Mouse (Mus musculus) urinary bladder, postnatal 10 days (tissue): ENCODE data around the gene Tomm40l.

Source experiments
- DNase-seq: peaks from one replicate; pipeline ENCODE4 v3.0.0; 2022; ENCODE audit warnings: low spot score

Gene Tomm40l

DNA sequence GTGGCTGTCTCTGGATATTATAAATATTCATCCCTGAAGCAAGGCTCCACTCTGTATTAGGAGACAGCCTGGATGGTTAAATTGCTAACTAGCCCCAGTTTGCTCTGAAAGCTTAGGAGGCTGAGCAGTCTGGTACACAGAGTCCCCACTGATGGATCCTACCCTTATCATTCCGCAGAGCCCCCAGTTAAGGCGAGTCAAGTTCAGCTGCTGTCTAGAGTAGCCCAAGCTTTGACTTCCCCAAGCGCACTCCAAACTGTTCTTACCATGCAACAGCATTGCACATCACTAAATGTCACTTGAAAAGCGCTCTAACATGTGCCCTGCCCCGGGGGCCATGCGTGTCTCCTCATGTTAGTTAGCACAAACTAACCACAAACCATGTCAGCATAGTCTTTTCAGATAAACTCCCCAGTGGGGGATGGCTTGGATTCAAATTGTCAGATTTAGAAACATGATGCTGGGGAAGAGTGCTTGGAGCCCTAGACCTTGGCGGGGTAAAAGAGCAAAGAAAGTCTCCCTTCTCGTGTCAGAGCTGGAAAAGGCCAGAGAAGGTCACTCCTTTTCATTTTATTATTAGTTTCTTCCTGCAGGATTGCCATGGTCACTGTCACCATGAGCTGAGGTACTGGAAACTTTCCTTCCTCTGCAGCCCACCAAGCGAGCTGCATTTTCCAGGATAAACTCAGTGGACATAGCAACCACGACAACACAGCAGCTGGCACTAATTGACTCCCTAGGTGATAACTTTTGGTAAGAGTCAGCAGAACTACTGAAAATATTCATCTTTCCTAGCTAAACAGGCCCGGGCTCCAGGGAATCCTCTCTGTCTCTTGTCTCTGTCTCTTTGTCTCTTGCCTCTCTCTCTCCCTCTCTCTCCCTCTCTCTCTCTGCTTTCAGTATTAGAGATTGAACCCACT lies 28.1 kb downstream of the Tomm40l start:
- DNase-seq: no peak

DNA sequence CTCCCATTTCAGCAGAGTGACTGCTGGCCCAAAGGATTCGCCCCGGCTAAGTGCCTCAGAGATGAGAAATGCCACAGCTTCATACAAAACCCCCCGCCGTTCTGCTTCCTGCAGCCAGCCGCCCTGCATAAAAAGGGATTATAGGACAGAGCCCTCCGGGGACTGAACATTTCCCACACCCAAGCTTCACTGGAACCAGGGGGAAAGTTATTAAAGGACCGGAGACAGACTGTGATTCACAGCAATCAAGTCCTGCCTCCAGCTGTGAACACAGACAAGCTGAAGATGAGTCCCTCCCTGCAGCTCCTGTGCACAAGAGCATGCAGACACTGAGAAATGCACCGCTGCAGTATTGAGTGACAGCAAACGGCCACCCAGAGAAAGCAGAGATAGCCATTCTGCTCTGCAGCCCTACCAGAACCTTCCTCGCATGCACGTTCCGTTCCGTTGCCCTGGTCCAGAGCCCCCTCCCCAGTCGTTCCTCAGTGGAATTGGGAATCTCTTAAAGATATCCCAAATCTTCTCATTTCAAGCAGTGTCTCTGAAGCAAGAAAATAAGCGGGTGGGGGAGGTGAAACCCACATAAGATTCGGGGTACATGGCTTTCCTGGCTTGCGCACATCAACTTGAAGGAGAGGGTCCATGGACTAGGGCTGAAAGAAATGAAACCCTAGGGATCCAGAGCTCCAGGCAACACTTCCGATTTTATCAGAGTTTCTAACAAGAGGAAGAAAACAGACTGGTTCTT lies 29.0 kb downstream of the Tomm40l start:
- DNase-seq: no peak

DNA sequence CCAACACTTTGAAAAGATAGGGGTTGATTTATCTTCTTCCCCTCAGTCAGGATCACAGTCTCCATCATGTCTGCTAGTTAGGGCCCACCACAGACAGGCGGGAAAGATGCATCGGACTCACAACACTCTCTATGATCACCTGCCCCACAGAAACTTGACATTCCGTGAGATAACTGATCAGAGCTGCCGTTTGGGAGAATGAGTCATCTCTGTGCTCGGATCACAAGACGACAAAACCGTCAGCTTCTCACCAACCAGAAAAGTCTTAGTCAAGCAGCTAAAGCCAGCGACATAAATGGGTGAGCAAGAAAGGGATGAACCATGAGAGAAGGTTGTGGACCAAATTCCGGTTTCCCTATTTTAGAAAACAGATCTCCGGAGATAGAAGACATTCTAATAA lies 30.0 kb downstream of the Tomm40l start:
- no peak for DNase-seq

DNA sequence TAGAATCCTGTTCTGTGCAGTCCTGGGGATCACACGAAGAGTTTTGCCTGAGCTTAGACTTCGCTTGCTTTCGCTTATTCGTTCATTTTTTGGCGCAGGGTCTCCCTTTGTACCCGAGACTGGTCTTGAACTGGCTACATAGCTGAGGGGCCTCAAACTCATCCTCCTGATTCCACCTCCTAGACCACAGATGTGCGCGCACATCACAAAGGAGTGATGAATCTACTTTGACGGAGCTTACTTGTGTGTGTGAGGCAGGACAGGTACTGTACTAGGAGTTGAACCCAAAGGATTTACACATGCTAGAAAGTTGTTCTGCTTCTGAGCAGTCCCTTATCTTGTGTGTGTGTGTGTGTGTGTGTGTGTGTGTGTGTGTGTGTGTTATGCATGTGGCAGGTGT lies 31.5 kb downstream of the Tomm40l start:
- no peak for DNase-seq

DNA sequence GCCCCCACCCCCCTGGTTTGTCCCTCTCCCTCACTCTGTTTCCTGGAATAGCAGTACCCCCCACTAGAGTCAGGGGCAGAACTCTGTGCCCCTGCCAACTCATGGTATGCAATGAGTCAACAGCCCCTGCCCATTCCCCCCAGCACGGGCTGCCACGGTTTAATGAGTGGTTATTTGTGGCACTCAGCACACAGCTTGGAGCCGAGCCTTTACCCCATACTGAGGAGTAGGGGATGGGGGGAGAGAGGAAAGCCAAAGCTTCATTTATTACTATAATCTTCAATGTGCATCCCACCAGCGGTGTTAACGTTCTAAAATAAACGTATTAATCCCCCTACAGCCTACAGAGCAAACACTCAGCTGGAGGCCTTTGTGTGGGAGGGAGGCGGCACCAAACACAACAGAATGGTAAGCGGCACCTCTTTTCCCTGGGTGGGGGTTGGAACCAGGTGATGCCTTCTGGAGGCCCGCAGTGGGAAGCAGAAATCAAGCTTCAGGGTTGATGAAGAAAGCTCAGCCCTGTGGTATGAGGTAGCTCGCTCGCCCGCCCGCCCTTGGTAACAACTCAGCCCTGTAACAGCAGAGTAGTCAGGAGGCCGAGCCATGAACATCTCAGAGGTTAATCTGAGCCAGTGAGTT lies 32.7 kb downstream of the Tomm40l start:
- no peak for DNase-seq

DNA sequence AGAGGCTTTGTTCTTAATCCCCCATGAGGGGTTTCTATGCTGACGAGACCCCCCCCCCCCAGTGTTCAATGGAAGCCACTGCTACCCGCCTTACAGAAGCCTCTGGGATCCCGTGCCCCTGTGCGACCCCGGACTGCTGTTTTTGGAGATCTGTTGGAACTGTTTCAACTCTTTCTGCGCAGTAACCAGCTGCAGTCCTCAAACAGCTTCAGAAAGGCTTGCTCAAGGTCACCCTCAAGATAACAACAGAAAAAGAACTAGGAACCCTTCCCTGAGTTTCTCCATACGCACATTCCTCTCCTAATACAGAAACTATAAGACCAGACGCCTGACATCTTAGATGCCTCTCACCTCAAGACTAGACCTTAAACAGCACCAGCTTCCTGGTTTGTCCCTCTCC lies 33.3 kb downstream of the Tomm40l start:
- no peak for DNase-seq

DNA sequence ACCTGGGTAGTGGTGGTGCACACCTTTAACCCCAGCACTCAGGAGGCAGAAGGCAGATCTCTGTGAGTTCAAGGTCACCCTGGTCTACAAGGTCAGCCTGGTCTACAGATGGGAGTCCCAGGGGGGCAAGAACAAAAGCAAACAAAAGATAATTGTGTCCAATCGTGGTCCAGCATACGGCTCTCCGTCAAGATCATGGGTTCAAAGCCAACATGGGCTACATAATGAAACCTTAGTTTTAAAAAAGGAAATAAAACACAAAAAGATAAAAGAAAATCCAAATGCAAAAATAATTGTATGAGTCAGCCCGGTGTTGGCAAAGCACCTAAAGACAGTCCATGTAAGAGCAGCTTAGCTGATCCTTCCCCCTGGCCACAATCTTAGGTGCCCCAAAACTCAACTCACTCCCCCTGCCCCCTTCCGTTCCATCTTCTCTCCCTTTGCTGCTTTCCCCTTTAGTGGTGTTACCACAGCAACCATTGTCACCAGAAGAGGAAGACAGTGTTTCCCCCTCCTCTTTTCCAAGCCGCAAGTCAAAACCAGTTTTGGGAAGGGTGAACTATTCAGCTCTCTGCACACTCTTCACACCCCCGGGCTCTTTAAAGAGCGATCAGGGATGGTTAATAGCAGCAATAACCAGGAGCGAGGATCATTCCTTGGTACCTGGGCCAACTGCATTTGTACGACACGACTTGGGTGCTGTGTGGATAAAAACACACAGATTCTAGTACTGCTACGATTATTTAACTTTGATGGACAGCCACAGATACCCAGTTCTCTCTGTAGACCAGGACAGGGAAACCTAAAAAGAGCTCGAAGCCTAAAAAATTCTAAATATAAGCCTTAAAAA lies 34.2 kb downstream of the Tomm40l start:
- no peak for DNase-seq

DNA sequence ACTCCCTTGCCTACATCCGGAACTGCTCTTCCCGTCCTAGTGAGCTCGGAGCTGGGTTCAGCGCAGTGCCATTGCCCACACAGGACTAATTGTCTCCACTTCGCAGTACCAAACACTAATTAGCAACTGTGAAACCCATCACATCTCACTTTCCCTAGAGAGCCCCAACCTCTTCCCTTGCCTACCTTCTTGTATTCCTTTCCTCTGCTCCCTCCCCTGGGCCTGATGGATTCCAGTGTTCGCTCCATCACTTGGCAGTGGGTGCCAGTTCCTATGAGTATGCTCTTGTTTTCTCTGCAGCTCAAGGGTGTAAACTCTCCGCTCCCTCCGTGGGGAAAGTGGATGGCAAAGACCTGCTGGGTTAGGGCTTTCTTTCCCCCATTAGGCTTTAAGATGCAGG lies 36.7 kb downstream of the Tomm40l start:
- DNase-seq: no peak

DNA sequence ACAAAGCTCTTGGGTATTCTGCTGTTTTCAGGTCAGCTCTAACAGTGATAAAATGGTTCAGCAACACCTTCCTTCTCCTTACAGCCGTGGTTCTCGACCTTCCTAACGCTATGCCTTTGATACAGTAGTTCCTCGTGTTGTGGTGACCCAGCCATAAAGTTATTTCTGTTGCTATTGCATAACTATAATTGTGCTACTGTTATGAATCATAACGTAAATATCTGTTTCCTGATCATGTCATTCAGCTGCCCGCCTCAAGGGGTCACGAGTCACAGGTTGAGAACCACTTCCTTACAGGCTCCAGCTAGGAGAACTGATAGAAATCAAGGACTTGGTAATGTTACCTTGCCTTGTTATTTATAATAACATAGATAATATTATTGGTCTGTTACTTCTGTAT lies 38.0 kb downstream of the Tomm40l start:
- DNase-seq: no peak

DNA sequence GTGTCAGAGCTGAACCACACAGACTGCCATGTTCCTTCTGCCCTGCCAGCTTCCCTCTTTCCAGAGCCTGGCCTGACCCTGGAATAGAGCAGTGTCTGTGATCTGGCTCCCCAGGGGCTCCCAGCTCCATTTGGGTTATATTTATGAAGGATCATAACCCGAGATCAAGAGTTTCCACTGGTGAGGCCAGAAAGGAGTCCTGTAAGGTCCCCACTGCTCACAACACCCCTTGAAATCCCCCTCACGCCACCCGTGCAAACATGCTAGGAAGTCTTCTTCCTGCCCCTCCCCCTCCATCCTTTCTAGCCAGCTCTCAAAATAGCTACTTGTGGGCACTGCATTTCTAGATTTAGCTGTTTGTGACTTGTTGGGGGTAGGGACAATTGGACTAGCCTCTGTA lies 38.7 kb downstream of the Tomm40l start:
- no peak for DNase-seq

DNA sequence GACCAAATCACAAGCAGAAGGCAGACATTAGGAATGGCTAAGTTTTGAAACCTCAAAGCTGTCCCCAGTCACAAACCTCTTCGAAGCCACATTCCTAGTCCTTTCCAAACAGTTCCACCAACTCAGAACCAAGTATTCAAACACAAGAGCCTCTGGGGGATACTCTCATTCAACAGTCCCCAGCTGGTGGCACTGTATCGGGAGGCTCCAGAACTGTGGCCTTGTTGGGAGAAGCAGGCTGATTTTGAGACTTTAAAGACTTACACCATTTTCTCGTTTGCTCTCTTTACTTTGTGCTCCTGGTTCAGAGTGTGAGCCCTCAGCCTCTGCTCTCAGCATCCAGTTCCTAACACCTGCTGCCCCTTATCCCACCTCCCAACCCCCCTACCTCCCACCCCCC lies 39.3 kb downstream of the Tomm40l start:
- DNase-seq: no peak

DNA sequence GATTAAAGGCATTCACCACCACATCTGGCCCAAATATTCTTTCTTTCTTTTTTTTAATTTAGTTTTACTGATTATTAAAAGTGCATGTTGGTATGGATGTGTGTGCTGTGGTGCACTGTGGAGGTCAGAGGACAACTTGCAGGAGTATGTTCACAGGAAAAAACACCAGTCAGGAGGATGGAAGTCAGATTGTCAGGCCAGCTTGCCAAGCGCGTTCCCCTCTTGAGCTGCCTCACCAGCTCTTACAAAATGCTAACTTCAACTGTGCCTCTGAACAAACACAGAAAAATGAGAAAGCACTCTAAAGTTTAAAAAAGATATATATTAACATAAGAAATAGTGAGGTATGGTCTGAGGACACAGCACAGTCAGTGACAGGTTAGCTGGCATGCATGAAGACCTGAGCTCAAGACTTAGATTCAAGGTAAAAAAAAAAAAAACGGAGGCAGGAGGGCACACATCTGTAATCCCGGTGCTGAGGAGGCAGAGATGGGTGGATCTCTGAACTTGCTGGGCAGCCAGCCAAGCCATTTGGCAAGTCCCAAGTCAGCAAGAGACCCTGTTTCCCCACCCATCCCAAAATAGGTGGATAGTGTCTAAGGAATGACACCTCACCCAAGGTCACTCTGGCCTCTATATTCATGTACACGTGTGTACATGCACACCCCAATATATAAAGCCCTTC lies 42.7 kb downstream of the Tomm40l start:
- DNase-seq: no peak

DNA sequence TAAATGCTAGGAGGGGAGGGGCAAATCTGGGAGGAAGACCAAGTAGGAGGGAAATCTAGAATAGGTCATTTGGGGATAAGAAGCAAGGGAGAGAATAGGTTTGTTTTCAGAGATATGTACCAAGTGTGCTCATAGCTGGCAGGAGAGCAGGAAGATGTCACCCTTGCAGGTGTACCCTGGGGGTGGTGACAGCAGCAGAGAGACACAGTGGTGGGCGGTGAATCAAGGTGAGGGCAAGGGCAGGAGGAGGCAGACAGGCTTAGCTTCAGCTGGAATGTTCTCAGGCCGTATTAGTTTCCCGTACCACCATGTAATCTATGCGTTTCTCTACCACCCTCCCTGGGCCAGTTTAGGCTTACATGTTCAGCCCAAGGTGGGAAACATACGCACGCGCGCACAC lies 49.5 kb downstream of the Tomm40l start:
- DNase-seq: no peak

DNA sequence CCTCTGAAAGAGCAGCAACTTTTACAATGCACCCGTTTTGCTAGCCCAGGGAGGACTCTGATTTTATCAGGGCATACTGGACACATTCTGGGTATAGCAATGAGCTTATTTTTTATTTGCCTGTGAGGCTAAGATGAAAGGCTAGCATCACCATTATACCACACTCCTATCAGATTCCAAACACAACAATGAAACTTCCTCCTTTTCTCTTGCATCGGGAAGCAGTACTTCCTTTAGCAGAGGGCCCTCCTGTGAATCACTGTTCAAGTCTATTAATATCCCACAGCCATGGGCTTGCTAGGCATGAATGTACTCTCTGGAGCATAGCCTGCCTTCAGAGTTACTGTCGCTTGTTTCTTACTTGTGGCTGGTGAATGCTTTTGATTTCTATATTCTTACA lies 51.2 kb downstream of the Tomm40l start:
- DNase-seq: no peak

DNA sequence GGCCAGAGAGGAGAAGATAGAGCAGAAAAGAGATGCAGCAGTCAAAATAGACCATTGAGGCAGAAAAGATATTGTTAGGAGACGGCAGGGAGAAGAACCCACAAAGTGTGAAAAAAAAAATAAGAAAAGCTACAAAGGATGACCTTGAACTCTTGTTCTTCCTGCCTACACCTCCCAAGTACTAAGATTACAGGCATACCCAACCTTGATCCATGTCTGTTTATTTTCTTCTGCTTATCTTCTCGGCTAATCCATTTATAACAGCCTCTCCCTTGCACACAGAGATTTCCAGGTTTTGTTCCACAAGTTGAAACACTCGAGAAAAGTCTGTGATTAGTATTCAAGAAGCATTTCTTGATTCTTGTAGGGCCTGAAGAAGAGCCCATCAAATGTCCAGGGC lies 52.4 kb downstream of the Tomm40l start:
- no peak for DNase-seq

DNA sequence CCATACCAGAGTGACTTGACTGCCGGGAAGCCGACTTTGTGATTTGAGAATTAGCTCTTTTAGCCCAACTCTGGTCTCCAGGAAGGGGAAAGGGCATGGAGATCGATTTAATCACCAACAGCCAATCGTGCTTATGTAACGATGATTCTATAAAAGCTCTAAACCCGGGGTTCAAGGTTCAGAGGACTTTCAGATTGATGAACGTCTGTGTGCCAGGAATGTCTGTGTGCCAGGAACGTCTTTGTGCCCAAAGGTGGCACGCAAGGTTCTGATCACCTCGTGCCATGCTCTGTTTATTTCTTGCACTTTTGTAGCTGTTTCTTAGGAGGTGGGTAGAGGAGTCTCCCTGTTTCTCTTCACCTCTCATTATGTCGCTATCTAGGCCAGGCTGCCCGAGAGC lies 53.4 kb downstream of the Tomm40l start:
- DNase-seq: no peak
